Mouse (Mus musculus): ENCODE data around the gene Mfsd12.

The Mfsd12 gene

GRCm38 (mm10) chr10:81329194-81329975 is 27.9 kb upstream of the Mfsd12 start:
- no peak for DNase-seq (ENCODE audit: low spot score)

- DNase-seq (ENCODE audit: low spot score) = no peak
These were observed 27.3 kb upstream of the Mfsd12 start for GRCm38 (mm10) chr10:81330007-81330406.

GRCm38 (mm10) chr10:81332277-81332676 is 25.0 kb upstream of the Mfsd12 start:
- no peak for DNase-seq (ENCODE audit: low spot score)

- DNase-seq (ENCODE audit: low spot score) = no peak
These were observed 23.0 kb upstream of the Mfsd12 start for GRCm38 (mm10) chr10:81334324-81334723.

GRCm38 (mm10) chr10:81335393-81336340 is 21.6 kb upstream of the Mfsd12 start:
- DNase-seq (ENCODE audit: low spot score) = no peak

- DNase-seq (ENCODE audit: low spot score) = no peak
These were observed 20.7 kb upstream of the Mfsd12 start for GRCm38 (mm10) chr10:81336558-81336957.

- DNase-seq (ENCODE audit: low spot score) = no peak
These were observed 16.5 kb upstream of the Mfsd12 start for GRCm38 (mm10) chr10:81340551-81341332.

GRCm38 (mm10) chr10:81341333-81341949 is 15.8 kb upstream of the Mfsd12 start:
- no peak for DNase-seq (ENCODE audit: low spot score)

- DNase-seq (ENCODE audit: low spot score) = no peak
These were observed 14.4 kb upstream of the Mfsd12 start, which contains the start of gene Gipc3 for GRCm38 (mm10) chr10:81342686-81343505. TSS of gene Gipc3 (minus strand) at chr10:81343266.

GRCm38 (mm10) chr10:81344421-81345161 is 12.7 kb upstream of the Mfsd12 start:
- no peak for DNase-seq (ENCODE audit: low spot score)

GRCm38 (mm10) chr10:81345162-81345534 is 12.1 kb upstream of the Mfsd12 start:
- DNase-seq (ENCODE audit: low spot score) = no peak

GRCm38 (mm10) chr10:81346453-81347067 is 10.7 kb upstream of the Mfsd12 start:
- DNase-seq (ENCODE audit: low spot score) = no peak

- DNase-seq (ENCODE audit: low spot score) = no peak
These were observed 8.1 kb upstream of the Mfsd12 start for GRCm38 (mm10) chr10:81349146-81349545.

GRCm38 (mm10) chr10:81349961-81350350 is 7.3 kb upstream of the Mfsd12 start:
- no peak for DNase-seq (ENCODE audit: low spot score)

GRCm38 (mm10) chr10:81350351-81351063 is 6.8 kb upstream of the Mfsd12 start, which contains the start of gene Hmg20b:
TSS of gene Hmg20b (minus strand) at chr10:81350480.
- DNase-seq (ENCODE audit: low spot score) = peak; percentile 95

GRCm38 (mm10) chr10:81351678-81352291 is 5.5 kb upstream of the Mfsd12 start:
- DNase-seq (ENCODE audit: low spot score) = no peak

GRCm38 (mm10) chr10:81354738-81355477 is 2.4 kb upstream of the Mfsd12 start:
- no peak for DNase-seq (ENCODE audit: low spot score)

- DNase-seq (ENCODE audit: low spot score) = no peak
These were observed 1.8 kb upstream of the Mfsd12 start for GRCm38 (mm10) chr10:81355533-81355932.
